Mouse (Mus musculus): ENCODE measurements around the gene Lix1. TPM values are rescaled to one million over a fixed set of nuclear protein-coding genes. Genes with fewer than 3 reads are reported as not detected.

Gene Lix1
- polyA plus RNA-seq, 1 experiment from 2014 or later, result 4.8 TPM

- WGBS, result 67% methylated on average over 1 of the region's 1 CpGs
- no peak overlapping the region for H3K4me3 ChIP-seq (ENCODE audit: low read depth, low read length)
- TF ChIP-seq CTCF (IDR thresholded peaks at IDR 0.05; ENCODE audit: low read depth) (no peak), EP300 (optimal IDR thresholded peaks at IDR 0.05) (no peak)
- H3K27ac ChIP-seq (replicated peaks), result no peak overlapping the region
- DNase-seq (ENCODE audit: low spot score) (no peak), ATAC-seq (ENCODE audit: low FRiP score, low TSS enrichment) (no peak)
- no peak overlapping the region for H3K4me2 ChIP-seq (replicated peaks; ENCODE audit: low read depth)
- H3K9ac ChIP-seq (ENCODE audit: low read length), result no peak overlapping the region
- no peaks in the 10 kb centered on the region for H3K36me3 ChIP-seq (ENCODE audit: control insufficient read depth, insufficient read depth, low read length)
- H3K9me3 ChIP-seq (ENCODE audit: control insufficient read depth, low read length), result no peaks in the 10 kb centered on the region
- H3K27me3 ChIP-seq (ENCODE audit: control insufficient read depth, insufficient read depth, low read length), result no peaks in the 10 kb centered on the region
- no peaks in the 10 kb centered on the region for H3K4me1 ChIP-seq (replicated peaks; ENCODE audit: control insufficient read depth, insufficient read depth)
Measured at GRCm38 (mm10) chr17:17396869-17397268, 5.6 kb upstream of the Lix1 start.

- 76% methylated on average over 2 of the region's 2 CpGs for WGBS
- TF ChIP-seq EP300 (optimal IDR thresholded peaks at IDR 0.05), result no peak
- no peak for TF ChIP-seq CTCF (IDR thresholded peaks at IDR 0.05; ENCODE audit: low read depth)
- H3K9me3 ChIP-seq (ENCODE audit: control insufficient read depth, low read length), result no peaks in the 10 kb centered on the region
- no peaks in the 10 kb centered on the region for H3K36me3 ChIP-seq (ENCODE audit: control insufficient read depth, insufficient read depth, low read length)
- H3K4me3 ChIP-seq (ENCODE audit: low read depth, low read length), result no peak overlapping the region
- DNase-seq (ENCODE audit: low spot score), result no peak
- H3K4me2 ChIP-seq (replicated peaks; ENCODE audit: low read depth), result no peak overlapping the region
- H3K27ac ChIP-seq (replicated peaks), result no peak overlapping the region
- H3K27me3 ChIP-seq (ENCODE audit: control insufficient read depth, insufficient read depth, low read length), result no peaks in the 10 kb centered on the region
- ATAC-seq (ENCODE audit: low FRiP score, low TSS enrichment), result no peak
- H3K9ac ChIP-seq (ENCODE audit: low read length), result no peak overlapping the region
- H3K4me1 ChIP-seq (replicated peaks; ENCODE audit: control insufficient read depth, insufficient read depth), result no peaks in the 10 kb centered on the region
Measured at GRCm38 (mm10) chr17:17398664-17399063, 3.8 kb upstream of the Lix1 start.

DNA sequence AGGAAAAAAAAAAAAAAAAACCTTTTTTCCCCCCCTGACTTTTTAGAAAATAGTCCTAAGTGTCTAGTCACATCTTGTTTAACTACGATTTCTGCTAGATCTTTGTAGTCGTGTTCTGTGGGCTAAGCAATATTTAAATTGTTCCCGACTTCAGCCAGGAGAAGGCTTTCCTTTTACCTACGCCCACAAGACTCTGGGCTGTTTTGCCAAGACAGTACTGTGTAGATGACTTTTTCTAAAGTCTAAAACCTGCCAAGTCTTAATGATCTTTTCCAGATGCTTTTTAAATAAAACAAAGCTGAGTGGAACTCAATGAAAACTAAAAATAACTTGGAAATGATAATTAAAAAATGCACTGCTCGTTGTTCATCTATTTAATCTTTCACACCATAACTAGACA, 566 bp downstream of the Lix1 start:
- WGBS, result 32% methylated on average over 5 of the region's 5 CpGs
- no peak for TF ChIP-seq CTCF (IDR thresholded peaks at IDR 0.05; ENCODE audit: low read depth)
- no peak for TF ChIP-seq EP300 (optimal IDR thresholded peaks at IDR 0.05)
- no peak for ATAC-seq (ENCODE audit: low FRiP score, low TSS enrichment)
- Histone ChIP-seq H3K27ac (replicated peaks) (no peak overlapping the region), H3K4me3 (ENCODE audit: low read depth, low read length) (no peak overlapping the region), H3K27me3 (ENCODE audit: control insufficient read depth, insufficient read depth, low read length) (no peaks in the 10 kb centered on the region), H3K9ac (ENCODE audit: low read length) (no peak overlapping the region), H3K4me1 (replicated peaks; ENCODE audit: control insufficient read depth, insufficient read depth) (no peaks in the 10 kb centered on the region), H3K4me2 (replicated peaks; ENCODE audit: low read depth) (peak overlapping the region; percentile 15), H3K9me3 (ENCODE audit: control insufficient read depth, low read length) (no peaks in the 10 kb centered on the region), H3K36me3 (ENCODE audit: control insufficient read depth, insufficient read depth, low read length) (no peaks in the 10 kb centered on the region)
- no peak for DNase-seq (ENCODE audit: low spot score)

DNA sequence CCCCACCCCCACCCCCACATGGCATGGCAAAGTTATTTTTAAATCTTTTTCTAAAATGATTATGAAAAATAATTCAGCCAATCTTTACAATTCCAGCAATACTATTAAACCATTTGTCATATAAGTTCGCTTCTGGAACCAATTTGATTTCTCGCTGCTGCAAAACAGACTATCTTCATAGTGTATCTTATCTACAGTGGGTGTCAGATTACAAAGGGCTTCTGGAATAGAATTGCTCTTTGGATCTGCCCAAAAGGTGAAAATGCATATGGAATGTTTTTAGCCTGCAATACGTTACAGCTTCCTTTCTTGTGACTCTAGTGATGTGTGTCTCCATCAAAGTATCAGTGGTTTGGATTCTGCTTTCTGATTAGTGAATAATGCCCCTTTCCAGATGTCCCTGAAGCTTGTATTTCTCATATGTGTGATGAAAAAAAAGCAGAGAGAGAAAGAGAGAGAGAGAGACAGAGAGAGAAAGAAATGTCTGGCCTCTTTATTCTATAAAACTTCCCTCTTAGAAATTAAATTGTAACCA, 1.2 kb downstream of the Lix1 start:
- no peak overlapping the region for H3K4me3 ChIP-seq (ENCODE audit: low read depth, low read length)
- no peak overlapping the region for H3K4me2 ChIP-seq (replicated peaks; ENCODE audit: low read depth)
- DNase-seq (ENCODE audit: low spot score) (no peak), ATAC-seq (ENCODE audit: low FRiP score, low TSS enrichment) (no peak)
- no peak for TF ChIP-seq CTCF (IDR thresholded peaks at IDR 0.05; ENCODE audit: low read depth)
- no peak overlapping the region for H3K9ac ChIP-seq (ENCODE audit: low read length)
- WGBS, result 28% methylated on average over 3 of the region's 3 CpGs
- no peaks in the 10 kb centered on the region for H3K4me1 ChIP-seq (replicated peaks; ENCODE audit: control insufficient read depth, insufficient read depth)
- no peaks in the 10 kb centered on the region for H3K9me3 ChIP-seq (ENCODE audit: control insufficient read depth, low read length)
- no peak overlapping the region for H3K27ac ChIP-seq (replicated peaks)
- no peaks in the 10 kb centered on the region for H3K36me3 ChIP-seq (ENCODE audit: control insufficient read depth, insufficient read depth, low read length)
- no peaks in the 10 kb centered on the region for H3K27me3 ChIP-seq (ENCODE audit: control insufficient read depth, insufficient read depth, low read length)

- 61% methylated on average over 8 of the region's 8 CpGs for WGBS
- Histone ChIP-seq H3K27ac (replicated peaks) (no peak overlapping the region), H3K4me1 (replicated peaks; ENCODE audit: control insufficient read depth, insufficient read depth) (no peaks in the 10 kb centered on the region), H3K36me3 (ENCODE audit: control insufficient read depth, insufficient read depth, low read length) (no peaks in the 10 kb centered on the region), H3K4me3 (ENCODE audit: low read depth, low read length) (no peak overlapping the region), H3K27me3 (ENCODE audit: control insufficient read depth, insufficient read depth, low read length) (no peaks in the 10 kb centered on the region), H3K9ac (ENCODE audit: low read length) (no peak overlapping the region), H3K9me3 (ENCODE audit: control insufficient read depth, low read length) (no peaks in the 10 kb centered on the region), H3K4me2 (replicated peaks; ENCODE audit: low read depth) (no peak overlapping the region)
- no peak for DNase-seq (ENCODE audit: low spot score)
- TF ChIP-seq EP300 (optimal IDR thresholded peaks at IDR 0.05), result no peak
- TF ChIP-seq CTCF (IDR thresholded peaks at IDR 0.05; ENCODE audit: low read depth), result no peak
- no peak for ATAC-seq (ENCODE audit: low FRiP score, low TSS enrichment)
Measured at GRCm38 (mm10) chr17:17404811-17405544, 2.5 kb downstream of the Lix1 start.

- ATAC-seq (ENCODE audit: low FRiP score, low TSS enrichment), result no peak
- no peak for TF ChIP-seq CTCF (IDR thresholded peaks at IDR 0.05; ENCODE audit: low read depth)
- no peak for TF ChIP-seq EP300 (optimal IDR thresholded peaks at IDR 0.05)
- Histone ChIP-seq H3K4me1 (replicated peaks; ENCODE audit: control insufficient read depth, insufficient read depth) (no peaks in the 10 kb centered on the region), H3K4me3 (ENCODE audit: low read depth, low read length) (no peak overlapping the region), H3K9ac (ENCODE audit: low read length) (no peak overlapping the region), H3K9me3 (ENCODE audit: control insufficient read depth, low read length) (no peaks in the 10 kb centered on the region), H3K4me2 (replicated peaks; ENCODE audit: low read depth) (no peak overlapping the region), H3K36me3 (ENCODE audit: control insufficient read depth, insufficient read depth, low read length) (no peaks in the 10 kb centered on the region), H3K27ac (replicated peaks) (no peak overlapping the region), H3K27me3 (ENCODE audit: control insufficient read depth, insufficient read depth, low read length) (no peaks in the 10 kb centered on the region)
- DNase-seq (ENCODE audit: low spot score), result no peak
- 50% methylated on average over 1 of the region's 1 CpGs for WGBS
Measured at GRCm38 (mm10) chr17:17405606-17406005, 3.1 kb downstream of the Lix1 start.
